Mouse (Mus musculus): Measurements from ENCODE around the gene Oas1e. TPM values are rescaled to one million over a fixed set of nuclear protein-coding genes. Genes with fewer than 3 reads are reported as not detected.
"Not testable (repeated sequence)": the region's sequence is repeated elsewhere in the genome, so short reads cannot be mapped to it uniquely, and the experiment has no call there.

Oas1e gene
- polyA plus RNA-seq, 1 experiment = not detected

DNA sequence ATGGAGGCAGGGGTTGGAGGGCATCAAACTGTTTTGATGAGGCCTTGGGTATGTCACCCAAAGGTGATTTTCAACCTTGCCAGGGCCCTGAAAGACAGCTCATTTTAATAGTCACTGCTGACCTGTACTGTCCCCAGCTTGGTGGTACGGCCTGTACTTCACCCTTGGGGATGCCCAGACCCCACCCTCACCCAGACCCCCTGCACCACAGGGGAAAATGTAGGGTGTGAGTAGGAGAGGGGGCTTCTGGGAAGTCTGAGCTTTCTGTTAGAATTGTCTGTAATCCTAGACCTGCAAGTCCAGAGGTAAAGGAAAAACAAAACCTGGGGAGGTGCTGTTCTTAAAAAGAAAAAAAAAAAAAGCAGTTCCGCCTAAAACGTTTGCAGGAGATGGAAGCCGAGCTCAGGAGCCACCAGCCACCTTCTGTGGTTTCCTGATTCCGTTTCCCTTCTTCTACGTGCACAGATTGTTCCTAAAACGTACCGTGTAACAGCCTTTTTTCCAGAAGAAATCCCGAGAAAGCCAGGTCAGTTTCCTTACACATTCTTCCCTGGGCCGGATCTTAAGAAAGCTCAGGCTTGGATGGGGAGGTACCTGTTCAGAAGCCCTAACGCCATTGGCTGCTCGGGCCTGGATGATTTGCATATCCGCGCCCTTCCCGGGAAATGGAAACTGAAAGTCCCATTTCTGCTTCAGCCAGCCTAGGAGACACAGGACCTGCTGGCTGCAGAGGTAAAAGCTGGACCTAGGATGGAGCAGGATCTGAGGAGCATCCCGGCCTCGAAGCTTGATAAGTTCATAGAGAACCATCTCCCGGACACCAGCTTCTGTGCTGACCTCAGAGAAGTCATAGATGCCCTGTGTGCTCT is 16.9 kb upstream of the Oas1e start, which contains the start of gene Oas1c:
TSS of gene Oas1c (minus strand) at position 564 of the 869 bp plus-strand sequence.
- H3K27ac ChIP-seq (ENCODE audit: insufficient read depth, low read length) = no peak within 1 kb of the TSS
- no peaks in the 10 kb centered on the region for H3K4me1 ChIP-seq (ENCODE audit: control insufficient read depth, insufficient read depth, low read length)
- H3K4me3 ChIP-seq (ENCODE audit: insufficient read depth, low read length) = peak within 1 kb of the TSS; percentile 27
- TF ChIP-seq CTCF (IDR thresholded peaks at IDR 0.05; ENCODE audit: extremely low read depth, insufficient read depth, low read length) (no peak), POLR2A (IDR thresholded peaks at IDR 0.05; ENCODE audit: extremely low read depth, insufficient read depth, low read length) (peak; percentile 54)

GRCm38 (mm10) chr5:120809171-120809570 is 13.8 kb upstream of the Oas1e start:
- no peak overlapping the region for H3K27ac ChIP-seq (ENCODE audit: insufficient read depth, low read length)
- no peak overlapping the region for H3K4me3 ChIP-seq (ENCODE audit: insufficient read depth, low read length)
- TF ChIP-seq POLR2A (IDR thresholded peaks at IDR 0.05; ENCODE audit: extremely low read depth, insufficient read depth, low read length) (no peak), CTCF (IDR thresholded peaks at IDR 0.05; ENCODE audit: extremely low read depth, insufficient read depth, low read length) (no peak)
- no peaks in the 10 kb centered on the region for H3K4me1 ChIP-seq (ENCODE audit: control insufficient read depth, insufficient read depth, low read length)

DNA sequence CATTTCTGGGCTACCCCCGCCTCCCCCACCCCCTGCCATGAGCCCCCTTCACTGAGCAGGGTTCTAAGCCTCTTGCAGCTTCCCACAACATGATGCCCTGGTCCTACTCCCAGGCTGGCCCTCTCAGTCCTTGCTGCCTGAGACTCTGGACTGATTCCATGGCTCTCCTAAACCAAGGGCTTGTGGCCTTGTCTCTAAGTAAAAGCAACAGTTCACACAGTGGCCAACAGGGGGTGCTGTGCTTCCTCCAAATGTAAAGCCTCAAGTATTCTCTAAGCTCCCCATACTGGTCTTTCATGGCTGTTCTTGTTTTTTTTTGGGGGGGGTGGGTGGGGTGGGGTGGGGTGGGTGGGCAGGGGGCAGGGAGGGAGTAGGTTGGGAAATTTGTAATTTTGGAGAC is 11.1 kb upstream of the Oas1e start:
- no peak overlapping the region for H3K27ac ChIP-seq (ENCODE audit: insufficient read depth, low read length)
- TF ChIP-seq CTCF (IDR thresholded peaks at IDR 0.05; ENCODE audit: extremely low read depth, insufficient read depth, low read length) = peak; percentile 56
- TF ChIP-seq POLR2A (IDR thresholded peaks at IDR 0.05; ENCODE audit: extremely low read depth, insufficient read depth, low read length) = no peak
- no peaks in the 10 kb centered on the region for H3K4me1 ChIP-seq (ENCODE audit: control insufficient read depth, insufficient read depth, low read length)
- no peak overlapping the region for H3K4me3 ChIP-seq (ENCODE audit: insufficient read depth, low read length)

- Histone ChIP-seq H3K4me3 (ENCODE audit: insufficient read depth, low read length) (no peak overlapping the region), H3K27ac (ENCODE audit: insufficient read depth, low read length) (no peak overlapping the region), H3K4me1 (ENCODE audit: control insufficient read depth, insufficient read depth, low read length) (no peaks in the 10 kb centered on the region)
- TF ChIP-seq POLR2A (IDR thresholded peaks at IDR 0.05; ENCODE audit: extremely low read depth, insufficient read depth, low read length) (no peak), CTCF (IDR thresholded peaks at IDR 0.05; ENCODE audit: extremely low read depth, insufficient read depth, low read length) (no peak)
Measured at GRCm38 (mm10) chr5:120803596-120803995, 8.3 kb upstream of the Oas1e start.

GRCm38 (mm10) chr5:120798943-120799342 is 3.6 kb upstream of the Oas1e start:
- not testable (repeated sequence) for H3K4me3 ChIP-seq (ENCODE audit: insufficient read depth, low read length)

DNA sequence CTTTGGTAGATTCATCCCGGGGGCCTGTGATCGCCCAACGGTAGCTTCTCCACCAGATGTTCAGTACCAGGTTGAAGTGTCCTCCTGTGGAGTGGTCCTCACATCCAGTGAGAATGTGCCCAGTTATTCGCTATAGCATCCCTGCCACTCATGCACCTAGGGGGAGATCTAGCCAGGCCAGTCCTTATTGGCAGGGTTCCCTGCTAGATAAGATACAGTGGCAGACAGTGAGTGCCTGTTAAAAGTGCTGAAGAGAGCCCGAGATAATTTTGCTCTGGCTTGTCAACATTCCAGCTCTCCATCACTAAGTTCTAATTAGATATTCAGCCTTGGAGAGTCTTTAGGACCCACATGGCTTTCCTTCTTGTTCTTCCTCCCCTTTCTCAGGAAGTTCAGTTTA is 2.8 kb upstream of the Oas1e start:
- H3K27ac ChIP-seq (ENCODE audit: insufficient read depth, low read length); H3K4me1 ChIP-seq (ENCODE audit: control insufficient read depth, insufficient read depth, low read length); H3K4me3 ChIP-seq (ENCODE audit: insufficient read depth, low read length): not testable (repeated sequence)

More at GRCm38 (mm10) chr5:120798943-120799342, 3.6 kb upstream of the Oas1e start:
- H3K4me1 ChIP-seq (ENCODE audit: control insufficient read depth, insufficient read depth, low read length); H3K27ac ChIP-seq (ENCODE audit: insufficient read depth, low read length): not testable (repeated sequence)

- Histone ChIP-seq H3K27ac (ENCODE audit: insufficient read depth, low read length) (no peak overlapping the region), H3K4me1 (ENCODE audit: control insufficient read depth, insufficient read depth, low read length) (no peaks in the 10 kb centered on the region), H3K4me3 (ENCODE audit: insufficient read depth, low read length) (no peak overlapping the region)
- peak; percentile 59 for TF ChIP-seq CTCF (IDR thresholded peaks at IDR 0.05; ENCODE audit: extremely low read depth, insufficient read depth, low read length)
- no peak for TF ChIP-seq POLR2A (IDR thresholded peaks at IDR 0.05; ENCODE audit: extremely low read depth, insufficient read depth, low read length)
Measured at GRCm38 (mm10) chr5:120793043-120793442, 2.3 kb downstream of the Oas1e start.

DNA sequence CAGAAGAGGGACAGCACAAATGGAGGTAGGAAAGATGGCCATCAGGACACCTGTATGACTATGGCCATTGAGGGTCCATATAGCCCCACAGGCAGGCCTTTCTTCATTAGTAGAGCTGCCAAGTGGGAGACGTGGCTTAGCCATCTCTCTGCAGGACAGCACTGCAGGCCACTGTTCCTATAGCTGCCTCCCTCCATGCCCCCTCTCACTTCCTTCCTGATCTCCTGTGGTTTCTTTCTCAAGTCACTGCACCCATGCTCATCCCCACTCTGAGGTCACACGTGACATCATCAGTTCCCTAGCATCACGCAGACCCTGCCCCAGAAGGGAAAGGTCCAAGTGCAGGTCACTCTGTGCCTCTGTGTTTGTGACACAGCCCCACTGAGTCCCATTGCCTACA is 8.3 kb downstream of the Oas1e start:
- TF ChIP-seq CTCF (IDR thresholded peaks at IDR 0.05; ENCODE audit: extremely low read depth, insufficient read depth, low read length) = no peak
- TF ChIP-seq POLR2A (IDR thresholded peaks at IDR 0.05; ENCODE audit: extremely low read depth, insufficient read depth, low read length) = no peak
- Histone ChIP-seq H3K27ac (ENCODE audit: insufficient read depth, low read length) (no peak overlapping the region), H3K4me3 (ENCODE audit: insufficient read depth, low read length) (no peak overlapping the region), H3K4me1 (ENCODE audit: control insufficient read depth, insufficient read depth, low read length) (no peaks in the 10 kb centered on the region)

- Histone ChIP-seq H3K4me3 (ENCODE audit: insufficient read depth, low read length) (no peak overlapping the region), H3K27ac (ENCODE audit: insufficient read depth, low read length) (no peak overlapping the region), H3K4me1 (ENCODE audit: control insufficient read depth, insufficient read depth, low read length) (no peaks in the 10 kb centered on the region; the same call in none of the 2 replicates)
- TF ChIP-seq CTCF (IDR thresholded peaks at IDR 0.05; ENCODE audit: extremely low read depth, insufficient read depth, low read length) (no peak), POLR2A (IDR thresholded peaks at IDR 0.05; ENCODE audit: extremely low read depth, insufficient read depth, low read length) (no peak)
Measured at GRCm38 (mm10) chr5:120782446-120782845, 12.9 kb downstream of the Oas1e start.

- H3K27ac ChIP-seq (ENCODE audit: insufficient read depth, low read length) = no peak overlapping the region
- TF ChIP-seq POLR2A (IDR thresholded peaks at IDR 0.05; ENCODE audit: extremely low read depth, insufficient read depth, low read length) (no peak), CTCF (IDR thresholded peaks at IDR 0.05; ENCODE audit: extremely low read depth, insufficient read depth, low read length) (peak; percentile 24)
- no peak overlapping the region for H3K4me3 ChIP-seq (ENCODE audit: insufficient read depth, low read length)
- no peaks in the 10 kb centered on the region; the same call in none of the 2 replicates for H3K4me1 ChIP-seq (ENCODE audit: control insufficient read depth, insufficient read depth, low read length)
Measured at GRCm38 (mm10) chr5:120781646-120782045, 13.7 kb downstream of the Oas1e start.

All from cortical plate, adult 2 months (tissue).